Mouse (Mus musculus): Measurements from ENCODE around the gene Bicc1.

The Bicc1 gene

DNA sequence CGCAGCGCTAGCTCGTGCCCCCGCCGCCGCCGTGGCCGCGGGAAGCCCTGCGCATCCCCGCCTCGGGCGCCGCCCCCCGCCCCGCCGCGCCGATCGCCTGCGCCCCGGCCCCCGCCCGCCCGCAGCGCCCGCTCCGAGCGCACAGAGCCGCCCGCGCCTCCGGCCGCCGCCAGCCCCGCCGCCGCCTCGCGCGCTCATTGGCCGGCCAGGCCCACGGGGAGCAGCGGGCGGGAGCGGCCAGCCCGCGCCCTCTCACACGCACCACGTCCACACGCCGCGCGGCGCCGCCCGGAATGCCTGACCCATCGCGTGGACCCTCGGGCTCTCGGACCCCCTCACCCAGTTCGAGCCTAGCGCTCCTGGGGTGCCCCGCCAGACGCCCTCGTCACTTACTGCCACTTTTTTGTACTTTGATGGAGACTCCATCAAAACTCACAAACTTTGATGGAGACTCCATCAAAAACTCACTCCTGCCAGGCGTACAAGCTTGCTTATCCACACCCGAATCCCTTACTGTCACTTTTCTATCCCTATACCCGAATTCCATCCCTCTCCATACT, at the start of gene Bicc1:
TSS of gene Bicc1 (minus strand) at position 25 of the 560 bp plus-strand sequence.
- DNase-seq (ENCODE audit: low spot score in 2 of 2): no peak

GRCm38 (mm10) chr10:71201512-71201911, 42.0 kb upstream of the Bicc1 start:
- no peak for DNase-seq (ENCODE audit: low spot score in 2 of 2)

- no peak for DNase-seq (ENCODE audit: low spot score in 2 of 2)
Observed at GRCm38 (mm10) chr10:71200964-71201363, 41.5 kb upstream of the Bicc1 start.

- DNase-seq (ENCODE audit: low spot score in 2 of 2): no peak
Observed at GRCm38 (mm10) chr10:71198676-71199075, 39.2 kb upstream of the Bicc1 start.

GRCm38 (mm10) chr10:71197036-71197785, 37.7 kb upstream of the Bicc1 start:
- no peak for DNase-seq (ENCODE audit: low spot score in 2 of 2)

DNA sequence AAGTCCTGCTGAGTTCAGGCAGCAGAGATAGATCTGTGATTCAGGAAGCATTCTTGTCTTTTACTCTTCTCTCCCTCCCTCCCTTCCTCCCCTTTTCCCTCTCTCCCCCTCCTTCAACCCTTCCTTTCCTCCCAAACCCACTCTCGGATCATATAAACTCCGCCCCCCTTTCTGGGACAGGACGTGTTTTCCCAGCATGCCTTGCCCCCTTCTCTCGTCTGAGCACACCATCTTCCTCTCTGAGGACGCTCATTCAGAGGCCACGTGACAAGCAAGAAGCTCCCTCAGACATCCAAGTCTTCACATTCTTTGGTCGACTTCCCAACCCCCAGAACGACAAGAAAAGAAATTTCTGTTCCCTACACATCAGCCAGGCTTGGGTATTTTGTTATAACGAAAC, 36.0 kb upstream of the Bicc1 start:
- DNase-seq (ENCODE audit: low spot score in 2 of 2): no peak

- no peak for DNase-seq (ENCODE audit: low spot score in 2 of 2)
Observed at GRCm38 (mm10) chr10:71194713-71195112, 35.2 kb upstream of the Bicc1 start.

DNA sequence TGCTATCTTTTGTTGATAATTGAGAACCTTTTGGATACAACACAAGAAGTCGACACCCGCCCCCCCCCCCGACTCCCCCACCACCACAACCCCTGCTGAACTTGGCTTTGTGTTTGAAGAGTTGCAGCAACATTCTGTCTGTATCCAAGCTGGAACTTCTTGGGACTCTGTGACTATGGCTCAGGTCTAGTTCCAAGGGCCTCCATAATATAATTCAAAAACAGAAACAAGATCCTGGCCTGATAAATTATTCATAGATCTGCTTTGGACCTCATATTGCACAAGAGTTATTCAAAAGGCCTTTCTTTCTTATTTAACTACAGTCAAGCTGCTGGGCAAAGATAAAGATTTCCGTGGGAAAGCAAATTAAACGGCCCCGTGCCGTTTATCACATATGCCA, 33.8 kb upstream of the Bicc1 start:
- no peak for DNase-seq (ENCODE audit: low spot score in 2 of 2)

DNA sequence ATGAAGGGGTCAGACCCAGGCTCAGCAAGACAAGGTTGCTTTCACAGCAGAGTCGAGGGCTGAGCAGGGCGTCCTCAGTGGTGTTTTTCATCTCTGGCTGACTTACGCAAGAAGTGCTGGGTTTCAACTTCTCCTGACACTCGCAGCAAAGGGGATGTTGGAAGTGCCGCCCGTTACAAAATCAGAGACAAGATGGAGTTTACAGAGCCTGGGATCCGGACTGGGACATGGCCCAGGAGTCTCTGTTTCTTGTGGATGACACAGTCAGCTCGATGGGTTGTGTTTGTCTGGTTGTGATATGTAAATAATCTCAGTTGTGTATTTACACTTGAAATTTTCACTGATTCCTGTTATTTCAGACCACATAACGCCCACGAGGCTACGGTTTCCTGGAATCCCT, 33.4 kb upstream of the Bicc1 start:
- DNase-seq (ENCODE audit: low spot score in 2 of 2): no peak

GRCm38 (mm10) chr10:71188681-71189080, 29.2 kb upstream of the Bicc1 start:
- DNase-seq (ENCODE audit: low spot score in 2 of 2): no peak

GRCm38 (mm10) chr10:71185059-71185458, 25.6 kb upstream of the Bicc1 start:
- no peak for DNase-seq (ENCODE audit: low spot score in 2 of 2)

- no peak for DNase-seq (ENCODE audit: low spot score in 2 of 2)
Observed at GRCm38 (mm10) chr10:71183339-71184031, 24.0 kb upstream of the Bicc1 start.

DNA sequence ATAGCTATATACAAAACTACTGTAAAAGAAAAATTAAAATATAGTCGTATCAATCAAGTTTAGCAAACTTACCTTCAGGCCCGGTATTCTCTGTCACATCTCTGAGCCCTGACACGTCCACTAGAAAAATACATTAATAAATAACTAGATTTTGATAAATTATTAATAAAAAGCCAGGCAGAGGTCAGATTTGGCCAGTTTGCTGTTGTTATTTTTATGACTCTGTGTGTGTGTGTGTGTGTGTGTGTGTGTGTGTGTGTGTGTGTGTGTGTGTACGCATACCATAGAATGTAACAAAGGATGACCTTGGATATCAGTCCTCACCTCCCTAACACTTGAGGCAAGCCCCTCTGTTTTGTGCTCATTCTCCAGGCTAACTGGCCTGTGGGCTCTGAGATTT, 22.4 kb upstream of the Bicc1 start:
- no peak for DNase-seq (ENCODE audit: low spot score in 2 of 2)

GRCm38 (mm10) chr10:71181091-71181490, 21.6 kb upstream of the Bicc1 start:
- DNase-seq (ENCODE audit: low spot score in 2 of 2): no peak

GRCm38 (mm10) chr10:71180057-71180456, 20.6 kb upstream of the Bicc1 start:
- no peak for DNase-seq (ENCODE audit: low spot score in 2 of 2)

GRCm38 (mm10) chr10:71177201-71177600, 17.7 kb upstream of the Bicc1 start:
- DNase-seq (ENCODE audit: low spot score in 2 of 2): no peak

DNA sequence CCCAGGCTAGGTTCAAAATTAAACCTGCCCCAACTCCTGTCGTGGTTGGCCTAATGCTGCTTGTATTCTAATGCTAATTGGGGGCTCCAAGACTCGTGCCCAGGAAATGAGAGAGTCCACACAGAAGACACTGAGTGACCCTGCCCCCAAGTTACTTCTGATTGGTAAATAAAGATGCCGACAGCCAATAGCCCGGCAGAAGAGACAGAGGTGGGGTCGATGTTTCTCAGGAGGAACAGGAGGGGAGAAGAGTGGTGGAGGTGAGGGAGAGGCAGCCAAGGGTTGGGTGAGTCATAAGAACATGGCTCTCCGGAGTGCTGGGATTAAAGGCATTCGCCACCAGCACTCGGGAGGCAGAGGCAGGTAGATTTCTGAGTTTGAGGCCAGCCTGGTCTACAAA, 16.8 kb upstream of the Bicc1 start:
- DNase-seq (ENCODE audit: low spot score in 2 of 2): no peak

DNA sequence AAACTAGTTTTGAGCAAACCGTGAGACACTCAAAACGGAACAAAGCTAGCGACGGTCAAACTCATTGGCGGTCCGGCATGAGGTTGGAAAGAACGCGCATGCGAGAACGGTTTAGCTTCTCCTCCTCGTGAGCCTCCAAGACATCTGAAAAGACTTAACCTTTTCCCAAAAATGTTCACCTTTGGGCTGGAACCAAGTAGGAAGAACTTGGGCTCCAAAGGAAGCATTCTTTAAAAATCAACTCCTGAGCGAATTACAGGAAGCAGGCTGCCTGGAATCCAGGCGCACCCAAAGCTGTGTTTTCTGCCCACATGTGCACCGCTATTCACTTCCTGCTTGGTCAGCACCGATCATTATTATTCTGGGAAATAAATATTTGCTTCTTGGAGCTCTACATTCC, 15.8 kb upstream of the Bicc1 start:
- no peak for DNase-seq (ENCODE audit: low spot score in 2 of 2)

- DNase-seq (ENCODE audit: low spot score in 2 of 2): no peak
Observed at GRCm38 (mm10) chr10:71171414-71171813, 11.9 kb upstream of the Bicc1 start.

GRCm38 (mm10) chr10:71170771-71171170, 11.3 kb upstream of the Bicc1 start:
- DNase-seq (ENCODE audit: low spot score in 2 of 2): no peak

- DNase-seq (ENCODE audit: low spot score in 2 of 2): no peak
Observed at GRCm38 (mm10) chr10:71169811-71170210, 10.3 kb upstream of the Bicc1 start.

DNA sequence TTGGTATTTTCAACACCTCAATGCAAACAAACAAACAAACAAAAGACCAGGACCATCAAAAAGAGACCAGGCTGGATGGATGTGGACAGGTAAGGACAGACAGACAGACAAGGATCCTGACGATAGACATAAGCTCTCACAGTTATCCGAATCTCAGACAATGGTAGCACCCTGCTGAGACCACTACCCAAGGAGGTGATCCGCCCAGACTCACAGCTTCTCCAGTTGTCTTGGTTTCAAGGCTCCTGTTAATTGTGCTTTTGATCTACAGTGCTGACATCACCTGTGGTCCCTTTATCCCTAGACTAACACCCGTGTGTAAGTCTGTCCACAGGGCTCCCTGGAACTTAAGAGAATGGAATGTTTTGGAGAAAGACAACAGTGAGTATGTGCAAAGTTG, 9.7 kb upstream of the Bicc1 start:
- DNase-seq (ENCODE audit: low spot score in 2 of 2): no peak

- DNase-seq (ENCODE audit: low spot score in 2 of 2): no peak
Observed at GRCm38 (mm10) chr10:71160449-71160848, 949 bp upstream of the Bicc1 start.

Measured in left cerebral cortex, adult 9 months (tissue).